Mouse (Mus musculus): ENCODE measurements around the gene Matn4. TPM values are rescaled to one million over a fixed set of nuclear protein-coding genes. Genes with fewer than 3 reads are reported as not detected.

Matn4 gene
- total and polyA plus RNA-seq, 2 experiments from 2014 or later: 1.9 TPM

- H3K27ac ChIP-seq (ENCODE audit: low read depth, low read length): no peak overlapping the region; the same call in 1 of the 2 replicates
- peak overlapping the region; percentile 81 for H3K4me2 ChIP-seq (ENCODE audit: low read depth, low read length, poor library complexity, severe bottlenecking)
These were observed 38.1 kb upstream of the Matn4 start for GRCm38 (mm10) chr2:164443051-164443437.

DNA sequence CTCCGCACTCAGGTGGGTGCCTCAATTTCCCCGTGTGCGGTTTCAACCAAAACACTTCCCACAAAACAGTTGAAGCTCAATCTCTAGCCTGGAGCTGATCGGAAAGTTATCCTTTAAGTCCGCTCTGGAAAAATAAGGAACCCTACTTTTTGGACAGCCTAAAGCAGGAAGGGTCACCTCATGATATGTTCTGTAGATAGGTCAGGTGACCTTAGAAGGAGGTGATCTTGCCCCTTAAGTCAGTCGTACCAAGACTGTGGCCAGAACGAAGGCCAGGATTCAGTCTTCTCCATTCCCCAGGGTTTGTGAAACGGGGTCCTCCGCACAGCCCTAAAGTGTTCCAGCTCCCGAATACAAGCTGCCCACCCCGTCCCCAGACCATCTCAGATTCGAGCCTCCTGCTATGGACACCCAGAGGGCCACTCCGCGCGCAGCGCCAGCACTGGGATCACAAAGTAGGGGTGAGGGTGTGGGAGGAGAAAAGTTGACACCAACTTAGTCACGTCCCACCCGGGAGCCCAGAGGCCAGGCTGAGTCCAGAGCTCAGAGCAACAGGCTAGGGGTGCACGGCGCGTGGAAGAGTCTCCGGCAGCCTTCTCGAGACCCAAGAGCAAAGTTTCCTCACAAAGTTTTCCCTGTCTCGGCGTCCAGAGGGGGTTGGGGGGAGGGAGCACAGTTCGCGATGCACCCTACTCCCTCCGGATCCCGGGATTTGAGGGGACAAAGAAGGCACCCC is 37.5 kb upstream of the Matn4 start:
- 3% methylated on average over 29 of the region's 29 CpGs for WGBS
- H3K4me3 ChIP-seq (ENCODE audit: low read depth, low read length): peak overlapping the region; percentile 46
- peak; percentile 16; the same call in 1 of the 2 replicates for ATAC-seq (ENCODE audit: low FRiP score)
- H3K27ac ChIP-seq (ENCODE audit: low read depth, low read length): no peak overlapping the region; the same call in 1 of the 2 replicates
- H3K9me3 ChIP-seq (ENCODE audit: low read length): no peaks in the 10 kb centered on the region
- H3K4me1 ChIP-seq (ENCODE audit: insufficient read depth, low read length): peaks cover 6% of the 10 kb centered on the region; the same call in 1 of the 2 replicates
- H3K27me3 ChIP-seq (ENCODE audit: insufficient read depth, low read length): peaks cover 14% of the 10 kb centered on the region; the same call in 1 of the 2 replicates
- peak overlapping the region; percentile 81 for H3K4me2 ChIP-seq (ENCODE audit: low read depth, low read length, poor library complexity, severe bottlenecking)
- H3K9ac ChIP-seq (replicated peaks; ENCODE audit: low read length, poor library complexity, severe bottlenecking): peak overlapping the region; percentile 62
- TF ChIP-seq CTCF (IDR thresholded peaks at IDR 0.05): no peak
- no peak for DNase-seq (ENCODE audit: low spot score)
- H3K36me3 ChIP-seq (ENCODE audit: insufficient read depth, low read length): no peaks in the 10 kb centered on the region

More at GRCm38 (mm10) chr2:164443051-164443437, 38.1 kb upstream of the Matn4 start:
- peaks cover 6% of the 10 kb centered on the region; the same call in 1 of the 2 replicates for H3K4me1 ChIP-seq (ENCODE audit: insufficient read depth, low read length)
- no peaks in the 10 kb centered on the region for H3K36me3 ChIP-seq (ENCODE audit: insufficient read depth, low read length)
- DNase-seq (ENCODE audit: low spot score): peak; percentile 76
- 1% methylated on average over 26 of the region's 26 CpGs for WGBS
- no peaks in the 10 kb centered on the region for H3K9me3 ChIP-seq (ENCODE audit: low read length)
- ATAC-seq (ENCODE audit: low FRiP score): peak; percentile 88
- peak overlapping the region; percentile 46 for H3K4me3 ChIP-seq (ENCODE audit: low read depth, low read length)
- peaks cover 14% of the 10 kb centered on the region; the same call in 1 of the 2 replicates for H3K27me3 ChIP-seq (ENCODE audit: insufficient read depth, low read length)
- peak overlapping the region; percentile 62 for H3K9ac ChIP-seq (replicated peaks; ENCODE audit: low read length, poor library complexity, severe bottlenecking)
- peak; percentile 44 for TF ChIP-seq CTCF (IDR thresholded peaks at IDR 0.05)

DNA sequence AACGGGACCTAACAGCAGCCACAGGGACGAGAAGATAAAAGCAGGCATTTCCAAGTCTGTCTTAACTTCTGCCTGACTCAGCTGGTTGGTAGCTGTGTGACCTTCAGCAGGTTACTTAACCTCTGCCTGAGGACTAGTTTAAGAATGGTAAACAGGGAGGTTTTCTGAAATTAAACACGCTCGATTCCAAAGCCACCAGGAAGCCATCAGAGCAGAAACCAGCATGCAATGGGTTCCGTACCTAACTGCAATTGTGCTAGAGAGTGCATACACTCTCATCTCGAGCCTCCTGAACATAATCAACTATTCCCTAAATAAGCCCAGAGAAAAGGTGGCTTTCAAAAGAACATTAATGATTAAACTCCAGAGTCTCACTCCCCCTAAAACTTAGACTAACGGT is 36.8 kb upstream of the Matn4 start:
- Histone ChIP-seq H3K9me3 (ENCODE audit: low read length) (no peaks in the 10 kb centered on the region), H3K4me1 (ENCODE audit: insufficient read depth, low read length) (peaks cover 6% of the 10 kb centered on the region; the same call in 1 of the 2 replicates), H3K4me2 (ENCODE audit: low read depth, low read length, poor library complexity, severe bottlenecking) (peak overlapping the region; percentile 81), H3K27me3 (ENCODE audit: insufficient read depth, low read length) (peaks cover 14% of the 10 kb centered on the region; the same call in 1 of the 2 replicates), H3K4me3 (ENCODE audit: low read depth, low read length) (no peak overlapping the region), H3K9ac (replicated peaks; ENCODE audit: low read length, poor library complexity, severe bottlenecking) (no peak overlapping the region), H3K36me3 (ENCODE audit: insufficient read depth, low read length) (no peaks in the 10 kb centered on the region), H3K27ac (ENCODE audit: low read depth, low read length) (no peak overlapping the region)
- ATAC-seq (ENCODE audit: low FRiP score) (no peak), DNase-seq (ENCODE audit: low spot score) (no peak)
- TF ChIP-seq CTCF (IDR thresholded peaks at IDR 0.05): no peak
- WGBS: 38% methylated on average over 7 of the region's 7 CpGs

- no peak for TF ChIP-seq CTCF (IDR thresholded peaks at IDR 0.05)
- H3K36me3 ChIP-seq (ENCODE audit: insufficient read depth, low read length): no peaks in the 10 kb centered on the region
- no peak overlapping the region for H3K4me3 ChIP-seq (ENCODE audit: low read depth, low read length)
- 0 out of 2 replicates have a peak overlapping the region, but pooled peaks have one; percentile 81 for H3K4me2 ChIP-seq (ENCODE audit: low read depth, low read length, poor library complexity, severe bottlenecking)
- ATAC-seq (ENCODE audit: low FRiP score): no peak
- 51% methylated on average over 8 of the region's 8 CpGs for WGBS
- no peak overlapping the region for H3K9ac ChIP-seq (replicated peaks; ENCODE audit: low read length, poor library complexity, severe bottlenecking)
- peaks cover 9% of the 10 kb centered on the region; the same call in 1 of the 2 replicates for H3K4me1 ChIP-seq (ENCODE audit: insufficient read depth, low read length)
- DNase-seq (ENCODE audit: low spot score): no peak
- H3K9me3 ChIP-seq (ENCODE audit: low read length): no peaks in the 10 kb centered on the region
- no peak overlapping the region for H3K27ac ChIP-seq (ENCODE audit: low read depth, low read length)
- peaks cover 14% of the 10 kb centered on the region; the same call in 1 of the 2 replicates for H3K27me3 ChIP-seq (ENCODE audit: insufficient read depth, low read length)
These were observed 36.2 kb upstream of the Matn4 start for GRCm38 (mm10) chr2:164441155-164441554.

DNA sequence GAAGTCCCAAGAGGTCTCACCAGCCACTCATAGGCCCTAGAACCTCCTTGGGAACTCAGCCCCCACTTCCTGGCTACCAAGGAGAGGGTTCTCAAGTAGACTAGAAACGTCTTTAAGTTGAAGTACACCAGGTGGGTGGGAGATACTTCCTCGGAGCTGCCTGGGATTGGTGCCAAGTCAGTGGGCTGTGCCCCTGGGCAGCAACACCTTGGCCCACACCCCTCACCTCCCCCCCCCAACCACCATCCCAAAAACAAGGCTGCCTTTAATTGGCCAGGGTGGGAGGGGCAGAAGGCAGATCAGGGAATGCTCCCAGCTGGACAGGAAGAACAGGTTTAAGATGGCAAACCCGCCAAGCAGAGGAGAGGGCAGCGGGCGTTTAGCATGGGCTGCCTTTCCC is 35.4 kb upstream of the Matn4 start:
- TF ChIP-seq CTCF (IDR thresholded peaks at IDR 0.05): no peak
- H3K4me3 ChIP-seq (ENCODE audit: low read depth, low read length): no peak overlapping the region
- no peak overlapping the region for H3K9ac ChIP-seq (replicated peaks; ENCODE audit: low read length, poor library complexity, severe bottlenecking)
- peaks cover 14% of the 10 kb centered on the region; the same call in 1 of the 2 replicates for H3K27me3 ChIP-seq (ENCODE audit: insufficient read depth, low read length)
- no peak overlapping the region for H3K27ac ChIP-seq (ENCODE audit: low read depth, low read length)
- DNase-seq (ENCODE audit: low spot score) (no peak), ATAC-seq (ENCODE audit: low FRiP score) (no peak)
- H3K4me2 ChIP-seq (ENCODE audit: low read depth, low read length, poor library complexity, severe bottlenecking): no peak overlapping the region
- H3K36me3 ChIP-seq (ENCODE audit: insufficient read depth, low read length): no peaks in the 10 kb centered on the region
- H3K4me1 ChIP-seq (ENCODE audit: insufficient read depth, low read length): peaks cover 9% of the 10 kb centered on the region; the same call in 1 of the 2 replicates
- 89% methylated on average over 5 of the region's 5 CpGs for WGBS
- H3K9me3 ChIP-seq (ENCODE audit: low read length): no peaks in the 10 kb centered on the region

DNA sequence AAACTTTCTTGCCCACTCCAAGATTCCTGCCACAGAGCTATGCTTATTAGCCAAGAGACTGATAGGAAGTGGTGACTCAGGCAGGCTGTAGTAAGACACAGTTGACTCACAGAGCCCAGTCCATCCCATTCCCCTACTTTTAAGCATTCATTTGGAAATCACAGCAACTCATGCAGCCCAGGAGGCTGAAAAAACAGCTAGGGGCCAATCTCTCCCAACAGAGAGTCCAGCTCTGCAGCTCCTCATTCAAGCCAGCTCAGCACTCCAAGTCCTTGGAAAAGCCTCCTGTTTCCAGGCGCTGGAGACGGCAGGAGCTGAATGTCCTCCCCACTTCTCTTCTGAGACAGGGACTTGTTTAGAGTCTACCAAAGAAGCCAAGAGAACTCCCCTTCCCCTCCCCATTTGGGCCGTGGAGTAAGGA is 34.1 kb upstream of the Matn4 start:
- DNase-seq (ENCODE audit: low spot score): no peak
- Histone ChIP-seq H3K4me3 (ENCODE audit: low read depth, low read length) (no peak overlapping the region), H3K27ac (ENCODE audit: low read depth, low read length) (no peak overlapping the region), H3K9ac (replicated peaks; ENCODE audit: low read length, poor library complexity, severe bottlenecking) (no peak overlapping the region), H3K4me2 (ENCODE audit: low read depth, low read length, poor library complexity, severe bottlenecking) (no peak overlapping the region), H3K27me3 (ENCODE audit: insufficient read depth, low read length) (peaks cover 14% of the 10 kb centered on the region; the same call in 1 of the 2 replicates), H3K4me1 (ENCODE audit: insufficient read depth, low read length) (peaks cover 9% of the 10 kb centered on the region; the same call in 1 of the 2 replicates), H3K36me3 (ENCODE audit: insufficient read depth, low read length) (no peaks in the 10 kb centered on the region), H3K9me3 (ENCODE audit: low read length) (no peaks in the 10 kb centered on the region)
- 64% methylated on average over 3 of the region's 3 CpGs for WGBS
- no peak for TF ChIP-seq CTCF (IDR thresholded peaks at IDR 0.05)
- no peak for ATAC-seq (ENCODE audit: low FRiP score)

Measured in midbrain, postnatal 0 days (tissue).